Mouse (Mus musculus): ENCODE data around the gene Ezh1. TPM values are rescaled to one million over a fixed set of nuclear protein-coding genes. Genes with fewer than 3 reads are reported as not detected.

Ezh1 gene
- polyA plus RNA-seq, 1 experiment from 2014 or later: 10.4 TPM

DNA sequence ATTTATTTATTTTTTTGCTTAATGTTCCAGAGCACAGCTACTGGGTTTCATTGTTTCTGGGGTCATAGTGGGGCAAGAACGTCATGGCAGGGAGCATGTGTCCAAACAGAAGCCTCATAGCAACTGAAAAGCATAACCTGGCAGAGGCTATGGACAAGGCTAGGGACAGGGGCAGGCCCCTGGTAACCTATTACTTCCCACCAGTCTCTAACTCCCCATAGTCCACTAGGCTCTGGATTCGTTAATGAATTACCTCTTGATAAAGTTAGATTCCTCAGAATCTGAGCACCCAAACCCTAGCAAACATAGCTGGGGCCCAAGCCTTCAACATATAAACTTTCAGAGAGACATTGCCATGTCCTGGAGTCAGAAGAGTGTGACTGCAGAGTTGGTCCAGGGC, 24.8 kb upstream of the Ezh1 start:
- H3K9ac ChIP-seq (ENCODE audit: low read length): no peak overlapping the region
- no peaks in the 10 kb centered on the region for H3K9me3 ChIP-seq (ENCODE audit: control insufficient read depth, low read length)
- DNase-seq (ENCODE audit: low spot score, missing footprints): no peak
- H3K4me3 ChIP-seq (ENCODE audit: low read depth, low read length): no peak overlapping the region
- H3K36me3 ChIP-seq (ENCODE audit: control insufficient read depth, insufficient read depth, low read length): no peaks in the 10 kb centered on the region
- H3K27ac ChIP-seq (ENCODE audit: low read depth, low read length): no peak overlapping the region
- peaks cover 5% of the 10 kb centered on the region for H3K27me3 ChIP-seq (ENCODE audit: control insufficient read depth, insufficient read depth, low read length)
- ATAC-seq (ENCODE audit: low FRiP score): no peak
- H3K4me1 ChIP-seq (ENCODE audit: control insufficient read depth, insufficient read depth, low read length): peaks cover 21% of the 10 kb centered on the region
- 74% methylated on average over 2 of the region's 2 CpGs for WGBS
- H3K4me2 ChIP-seq: no peak overlapping the region

DNA sequence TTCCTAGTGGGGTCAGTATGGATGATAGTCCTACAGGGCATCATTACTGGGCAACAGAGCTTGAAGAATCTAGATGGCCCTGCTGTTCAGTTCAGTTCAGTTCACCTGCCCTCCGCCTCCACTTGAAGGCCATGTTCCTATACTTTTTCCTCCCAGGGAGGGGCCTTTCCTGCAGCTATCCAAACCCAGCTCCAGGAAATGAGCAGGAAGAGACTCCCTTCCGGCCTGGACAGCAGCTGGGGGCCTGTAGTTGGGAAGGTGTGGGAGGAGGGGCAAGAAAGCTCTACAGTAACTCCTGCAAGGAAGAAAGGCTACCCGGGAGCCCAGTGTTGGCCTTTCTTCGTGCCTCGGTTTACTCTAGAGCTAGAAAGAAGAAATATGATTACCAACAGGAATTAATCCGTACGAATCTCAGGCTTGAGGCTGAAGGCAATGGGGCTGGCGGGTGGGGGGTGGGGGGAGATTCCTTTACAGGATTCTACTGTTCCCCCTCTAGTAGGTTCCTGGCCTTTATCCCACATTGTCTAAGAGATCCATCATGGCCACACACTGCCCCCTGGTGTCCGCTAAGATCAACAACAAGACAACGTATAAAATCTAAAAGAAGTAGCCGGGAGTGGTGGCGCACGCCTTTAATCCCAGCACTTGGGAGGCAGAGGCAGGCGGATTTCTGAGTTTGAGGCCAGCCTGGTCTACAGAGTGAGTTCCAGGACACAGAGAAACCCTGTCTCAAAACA, 22.2 kb upstream of the Ezh1 start:
- no peaks in the 10 kb centered on the region for H3K9me3 ChIP-seq (ENCODE audit: control insufficient read depth, low read length)
- 37% methylated on average over 14 of the region's 14 CpGs for WGBS

DNA sequence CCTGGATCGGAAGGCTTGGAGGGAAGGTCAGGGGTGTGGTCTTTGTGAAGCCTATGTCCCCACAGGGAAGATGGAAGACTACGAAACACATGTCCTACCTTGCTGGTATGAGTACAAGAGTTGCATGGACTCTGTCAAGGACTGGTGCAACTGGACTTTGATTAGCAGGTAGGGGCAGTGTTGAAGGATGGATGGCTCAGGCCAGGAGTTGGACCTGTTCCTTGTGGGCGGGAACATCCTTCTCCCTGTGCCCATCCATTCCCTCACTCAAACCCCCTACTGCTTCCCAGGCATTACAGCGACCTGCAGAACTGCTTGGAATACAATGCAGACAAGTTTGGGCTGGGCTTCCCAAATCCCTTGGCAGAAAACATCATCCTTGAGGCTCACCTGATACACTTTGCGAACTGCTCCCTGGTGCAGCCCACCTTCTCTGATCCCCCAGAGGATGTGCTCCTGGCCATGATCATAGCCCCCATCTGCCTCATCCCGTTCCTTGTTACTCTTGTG, 21.3 kb upstream of the Ezh1 start:
- peaks cover 11% of the 10 kb centered on the region for H3K27me3 ChIP-seq (ENCODE audit: control insufficient read depth, insufficient read depth, low read length)
- ATAC-seq (ENCODE audit: low FRiP score) (no peak), DNase-seq (ENCODE audit: low spot score, missing footprints) (peak; percentile 82)
- no peak overlapping the region; the same call in 1 of the 2 replicates for H3K4me2 ChIP-seq
- no peak overlapping the region for H3K4me3 ChIP-seq (ENCODE audit: low read depth, low read length)
- H3K9ac ChIP-seq (ENCODE audit: low read length): no peak overlapping the region
- H3K36me3 ChIP-seq (ENCODE audit: control insufficient read depth, insufficient read depth, low read length): no peaks in the 10 kb centered on the region
- no peak overlapping the region for H3K27ac ChIP-seq (ENCODE audit: low read depth, low read length)
- 90% methylated on average over 6 of the region's 6 CpGs for WGBS
- peaks cover 17% of the 10 kb centered on the region for H3K4me1 ChIP-seq (ENCODE audit: control insufficient read depth, insufficient read depth, low read length)
- H3K9me3 ChIP-seq (ENCODE audit: control insufficient read depth, low read length): no peaks in the 10 kb centered on the region

More for the DNA sequence above, 22.2 kb upstream of the Ezh1 start:
- peaks cover 11% of the 10 kb centered on the region for H3K27me3 ChIP-seq (ENCODE audit: control insufficient read depth, insufficient read depth, low read length)
- H3K4me2 ChIP-seq: no peak overlapping the region
- peaks cover 22% of the 10 kb centered on the region for H3K4me1 ChIP-seq (ENCODE audit: control insufficient read depth, insufficient read depth, low read length)
- no peak overlapping the region for H3K4me3 ChIP-seq (ENCODE audit: low read depth, low read length)
- DNase-seq (ENCODE audit: low spot score, missing footprints) (peak; percentile 90), ATAC-seq (ENCODE audit: low FRiP score) (no peak)
- no peak overlapping the region for H3K9ac ChIP-seq (ENCODE audit: low read length)
- H3K36me3 ChIP-seq (ENCODE audit: control insufficient read depth, insufficient read depth, low read length): no peaks in the 10 kb centered on the region
- H3K27ac ChIP-seq (ENCODE audit: low read depth, low read length): no peak overlapping the region

DNA sequence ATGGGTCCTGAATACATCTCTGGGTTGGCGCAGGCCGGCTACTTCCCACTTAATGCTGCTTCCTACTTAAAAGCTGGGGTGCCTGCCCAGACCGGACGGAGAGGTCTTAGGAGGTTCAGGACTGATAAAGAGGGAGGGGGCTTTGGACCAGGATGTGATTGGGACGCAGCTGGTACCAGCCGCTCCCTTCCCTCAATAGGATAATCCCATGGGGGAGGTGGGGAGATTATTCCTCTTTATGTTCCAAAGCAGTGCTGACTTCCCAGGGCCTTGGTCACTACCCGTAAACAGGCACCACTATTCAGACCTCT, 20.4 kb upstream of the Ezh1 start:
- peaks cover 11% of the 10 kb centered on the region for H3K27me3 ChIP-seq (ENCODE audit: control insufficient read depth, insufficient read depth, low read length)
- ATAC-seq (ENCODE audit: low FRiP score) (no peak; the same call in none of the 2 replicates), DNase-seq (ENCODE audit: low spot score, missing footprints) (no peak)
- no peak overlapping the region for H3K27ac ChIP-seq (ENCODE audit: low read depth, low read length)
- H3K4me3 ChIP-seq (ENCODE audit: low read depth, low read length): peak overlapping the region; percentile 57
- 2% methylated on average over 7 of the region's 7 CpGs for WGBS
- no peaks in the 10 kb centered on the region for H3K36me3 ChIP-seq (ENCODE audit: control insufficient read depth, insufficient read depth, low read length)
- peak overlapping the region; percentile 97 for H3K4me2 ChIP-seq
- no peaks in the 10 kb centered on the region for H3K9me3 ChIP-seq (ENCODE audit: control insufficient read depth, low read length)
- peak overlapping the region; percentile 80 for H3K9ac ChIP-seq (ENCODE audit: low read length)
- H3K4me1 ChIP-seq (ENCODE audit: control insufficient read depth, insufficient read depth, low read length): peaks cover 16% of the 10 kb centered on the region

DNA sequence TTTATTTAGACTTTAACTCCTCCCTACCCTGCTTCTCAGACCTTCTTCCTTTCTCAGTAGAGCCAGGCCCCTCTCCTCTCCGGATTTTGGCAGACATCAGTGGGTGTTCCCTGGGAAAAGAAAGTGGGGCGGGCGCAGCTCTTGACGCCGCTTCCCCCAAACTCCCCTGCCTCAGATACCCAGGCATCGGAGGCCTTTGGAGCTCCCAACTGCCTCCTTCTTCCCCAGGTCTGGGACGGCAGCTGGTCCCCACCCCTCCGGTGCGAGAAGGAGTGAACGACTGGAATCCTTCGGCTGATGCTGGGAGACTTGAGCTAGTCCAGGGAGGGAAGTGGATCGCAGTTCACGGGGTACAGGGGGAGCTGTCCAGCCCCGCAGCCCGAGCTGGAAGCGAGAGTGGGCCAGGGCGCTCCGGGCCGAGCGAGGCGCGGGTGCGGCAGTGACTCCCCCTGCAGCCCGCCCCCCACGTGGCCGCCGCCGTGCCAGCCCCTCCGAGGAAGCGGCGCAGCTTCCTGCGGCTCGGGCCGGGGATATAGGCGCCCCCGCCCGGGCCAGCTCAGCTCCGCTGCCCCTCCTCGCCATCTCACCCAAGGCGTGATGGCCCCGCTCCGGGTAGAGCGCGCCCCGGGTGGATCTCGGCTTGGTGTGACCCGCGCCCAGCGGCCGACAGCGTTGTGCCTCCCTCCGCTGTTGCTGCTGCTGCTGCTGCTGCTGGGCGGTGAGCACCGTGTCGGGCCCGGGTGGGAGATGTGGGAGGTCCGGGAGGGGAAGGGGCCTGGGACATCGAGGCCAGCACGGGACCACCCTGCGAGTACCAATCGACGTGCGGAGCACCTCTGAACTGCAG, 19.8 kb upstream of the Ezh1 start, which contains the start of gene Ramp2:
Gene Ramp2 (plus strand): TSS at position 174 of the 847 bp plus-strand sequence.
- DNase-seq (ENCODE audit: low spot score, missing footprints) (peak; percentile 96), ATAC-seq (ENCODE audit: low FRiP score) (peak; percentile 82)
- H3K4me3 ChIP-seq (ENCODE audit: low read depth, low read length): peak within 1 kb of the TSS; percentile 57
- H3K27me3 ChIP-seq (ENCODE audit: control insufficient read depth, insufficient read depth, low read length): peaks cover 11% of the 10 kb centered on the region
- H3K36me3 ChIP-seq (ENCODE audit: control insufficient read depth, insufficient read depth, low read length): no peaks in the 10 kb centered on the region
- under 1% methylated on average over 51 of the region's 63 CpGs for WGBS
- peak within 1 kb of the TSS; percentile 97 for H3K4me2 ChIP-seq
- H3K27ac ChIP-seq (ENCODE audit: low read depth, low read length): no peak within 1 kb of the TSS
- H3K9me3 ChIP-seq (ENCODE audit: control insufficient read depth, low read length): no peaks in the 10 kb centered on the region
- peak within 1 kb of the TSS; percentile 80 for H3K9ac ChIP-seq (ENCODE audit: low read length)
- H3K4me1 ChIP-seq (ENCODE audit: control insufficient read depth, insufficient read depth, low read length): peaks cover 16% of the 10 kb centered on the region

DNA sequence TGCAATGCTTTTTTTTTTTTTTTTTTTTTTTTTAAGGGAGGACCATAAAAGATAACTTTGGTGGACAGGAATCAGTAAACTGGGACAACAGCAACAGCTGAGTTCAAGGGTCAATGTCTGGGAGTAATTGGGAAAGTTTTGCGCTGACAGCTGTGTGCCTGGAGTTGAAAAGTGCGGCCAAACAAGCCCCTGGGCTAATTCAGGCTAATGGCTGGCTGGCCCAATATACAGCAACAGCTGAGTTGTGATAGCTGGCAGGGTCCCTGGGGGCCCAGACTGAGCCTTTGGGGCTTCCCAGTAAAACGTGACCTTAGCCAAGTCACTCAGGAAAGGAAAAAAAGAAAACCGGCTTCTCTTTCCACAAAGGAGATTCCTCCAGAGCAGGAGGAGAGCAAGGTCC, 18.8 kb upstream of the Ezh1 start:
- H3K4me2 ChIP-seq: no peak overlapping the region
- 39% methylated on average over 4 of the region's 4 CpGs for WGBS
- ATAC-seq (ENCODE audit: low FRiP score) (no peak), DNase-seq (ENCODE audit: low spot score, missing footprints) (no peak)
- no peak overlapping the region for H3K27ac ChIP-seq (ENCODE audit: low read depth, low read length)
- no peaks in the 10 kb centered on the region for H3K9me3 ChIP-seq (ENCODE audit: control insufficient read depth, low read length)
- H3K4me3 ChIP-seq (ENCODE audit: low read depth, low read length): no peak overlapping the region
- no peaks in the 10 kb centered on the region for H3K36me3 ChIP-seq (ENCODE audit: control insufficient read depth, insufficient read depth, low read length)
- peaks cover 16% of the 10 kb centered on the region for H3K4me1 ChIP-seq (ENCODE audit: control insufficient read depth, insufficient read depth, low read length)
- no peak overlapping the region for H3K9ac ChIP-seq (ENCODE audit: low read length)
- H3K27me3 ChIP-seq (ENCODE audit: control insufficient read depth, insufficient read depth, low read length): peaks cover 11% of the 10 kb centered on the region

DNA sequence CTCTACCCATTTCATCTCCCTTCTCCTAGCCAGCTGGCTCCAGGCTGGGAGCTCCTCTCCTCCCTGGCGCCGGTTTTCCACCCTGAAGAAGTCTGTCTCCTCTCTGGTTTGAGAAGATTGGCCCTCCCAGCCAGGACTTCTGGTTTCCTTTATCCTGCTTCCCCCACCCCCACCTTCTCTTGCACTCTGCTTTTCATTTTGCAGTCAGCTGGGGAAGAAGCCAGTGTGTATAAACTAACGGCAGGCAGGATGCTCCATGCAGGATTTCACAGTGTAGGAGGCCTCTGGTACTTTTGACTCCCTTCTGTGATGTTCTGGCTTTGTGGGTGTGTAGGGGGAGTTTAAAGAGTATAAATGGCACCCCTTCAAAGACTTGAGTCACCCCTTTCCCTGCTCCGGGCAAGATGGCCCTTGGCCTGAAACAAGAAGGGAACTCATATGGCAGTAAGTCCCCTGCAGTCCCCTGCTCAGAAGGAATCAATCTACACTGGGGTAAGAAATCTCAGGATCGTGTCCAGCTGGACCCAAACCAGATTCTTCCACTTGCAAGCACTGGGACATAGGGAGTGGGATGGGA, 11.9 kb upstream of the Ezh1 start:
- no peaks in the 10 kb centered on the region for H3K36me3 ChIP-seq (ENCODE audit: control insufficient read depth, insufficient read depth, low read length)
- no peak overlapping the region for H3K27ac ChIP-seq (ENCODE audit: low read depth, low read length)
- DNase-seq (ENCODE audit: low spot score, missing footprints) (no peak), ATAC-seq (ENCODE audit: low FRiP score) (no peak)
- H3K9ac ChIP-seq (ENCODE audit: low read length): no peak overlapping the region
- H3K4me3 ChIP-seq (ENCODE audit: low read depth, low read length): no peak overlapping the region
- H3K4me1 ChIP-seq (ENCODE audit: control insufficient read depth, insufficient read depth, low read length): no peaks in the 10 kb centered on the region
- no peak overlapping the region for H3K4me2 ChIP-seq
- no peaks in the 10 kb centered on the region for H3K27me3 ChIP-seq (ENCODE audit: control insufficient read depth, insufficient read depth, low read length)
- 60% methylated on average over 5 of the region's 5 CpGs for WGBS
- H3K9me3 ChIP-seq (ENCODE audit: control insufficient read depth, low read length): no peaks in the 10 kb centered on the region

DNA sequence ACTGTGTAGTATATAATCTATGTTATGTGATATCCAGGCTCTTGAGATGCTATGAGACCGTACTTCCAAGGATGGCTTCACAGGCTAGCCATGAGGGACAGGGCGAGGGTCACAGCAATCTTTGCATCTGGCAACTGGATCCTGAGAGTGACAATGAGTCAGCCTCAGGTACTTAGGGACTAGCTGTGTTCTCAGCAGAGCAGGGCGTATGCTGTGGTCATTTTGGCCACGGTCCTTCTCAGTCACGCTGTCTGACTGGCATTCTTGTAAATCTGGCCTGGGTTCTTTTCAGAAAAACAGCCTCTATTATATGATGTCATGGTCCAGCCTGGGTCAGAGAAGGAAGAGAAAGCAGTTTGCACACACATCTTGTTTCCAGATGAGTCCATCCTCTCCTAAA, 10.5 kb upstream of the Ezh1 start:
- H3K4me2 ChIP-seq: no peak overlapping the region
- no peak overlapping the region for H3K9ac ChIP-seq (ENCODE audit: low read length)
- DNase-seq (ENCODE audit: low spot score, missing footprints): no peak
- no peaks in the 10 kb centered on the region for H3K36me3 ChIP-seq (ENCODE audit: control insufficient read depth, insufficient read depth, low read length)
- ATAC-seq (ENCODE audit: low FRiP score): no peak
- H3K27me3 ChIP-seq (ENCODE audit: control insufficient read depth, insufficient read depth, low read length): no peaks in the 10 kb centered on the region
- WGBS: 98% methylated on average over 5 of the region's 5 CpGs
- H3K4me1 ChIP-seq (ENCODE audit: control insufficient read depth, insufficient read depth, low read length): no peaks in the 10 kb centered on the region; the same call in 1 of the 2 replicates
- H3K9me3 ChIP-seq (ENCODE audit: control insufficient read depth, low read length): no peaks in the 10 kb centered on the region
- H3K4me3 ChIP-seq (ENCODE audit: low read depth, low read length): no peak overlapping the region
- H3K27ac ChIP-seq (ENCODE audit: low read depth, low read length): no peak overlapping the region

DNA sequence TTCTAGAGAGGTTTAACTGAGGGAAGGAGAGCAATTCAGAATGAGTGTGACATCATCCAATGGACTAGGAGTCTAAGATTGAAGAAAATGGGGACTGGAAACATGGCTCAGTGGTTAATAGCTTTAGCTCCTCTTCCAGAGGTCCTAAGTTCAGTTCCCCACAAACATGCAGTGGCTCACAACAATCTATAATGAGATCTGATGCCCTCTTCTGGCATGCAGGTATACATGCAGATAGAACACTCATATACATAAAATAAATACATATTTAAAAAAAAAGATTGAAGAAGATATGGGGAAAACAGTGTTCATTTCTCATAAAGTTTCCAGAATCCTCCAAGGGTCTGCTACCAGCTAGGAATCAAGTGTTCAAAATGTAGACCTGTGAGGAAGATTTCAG, 9.2 kb upstream of the Ezh1 start:
- peaks cover 13% of the 10 kb centered on the region for H3K4me1 ChIP-seq (ENCODE audit: control insufficient read depth, insufficient read depth, low read length)
- no peaks in the 10 kb centered on the region for H3K9me3 ChIP-seq (ENCODE audit: control insufficient read depth, low read length)
- no peak overlapping the region for H3K9ac ChIP-seq (ENCODE audit: low read length)
- DNase-seq (ENCODE audit: low spot score, missing footprints) (no peak), ATAC-seq (ENCODE audit: low FRiP score) (no peak)
- H3K4me2 ChIP-seq: no peak overlapping the region
- no peak overlapping the region for H3K27ac ChIP-seq (ENCODE audit: low read depth, low read length)
- H3K27me3 ChIP-seq (ENCODE audit: control insufficient read depth, insufficient read depth, low read length): no peaks in the 10 kb centered on the region
- no peaks in the 10 kb centered on the region for H3K36me3 ChIP-seq (ENCODE audit: control insufficient read depth, insufficient read depth, low read length)
- no peak overlapping the region for H3K4me3 ChIP-seq (ENCODE audit: low read depth, low read length)

Measured in midbrain, embryonic 11.5 days (tissue).